Mouse (Mus musculus) embryonic facial prominence, embryonic 13.5 days (tissue): ENCODE measurements around the gene Siah1a. TPM values are rescaled to one million over a fixed set of nuclear protein-coding genes. Genes with fewer than 3 reads are reported as not detected.

Experiments
- ATAC-seq: fragments of 200-750 bp; cut with Nextera tagmentation; 2 replicates; pipeline ENCODE4 v1.8.0; 2017; ENCODE audit warnings: low read depth; ENCODE audit not compliant: insufficient number of reproducible peaks, insufficient read depth, low FRiP score, low TSS enrichment
- H3K27ac ChIP-seq: fragments of 300-500 bp; sonication (generic); 2 replicates; pipeline ENCODE4 v1.5.1; 2015; ENCODE audit warnings: moderate library complexity, mild to moderate bottlenecking, inconsistent platforms
- H3K27me3 ChIP-seq: fragments of 300-500 bp; sonication (generic); 2 replicates; pipeline ENCODE4 v1.6.1; 2015; ENCODE audit warnings: mild to moderate bottlenecking, inconsistent platforms
- H3K36me3 ChIP-seq: fragments of 300-500 bp; sonication (generic); 2 replicates; pipeline ENCODE4 v1.6.1; 2015; ENCODE audit warnings: mild to moderate bottlenecking, inconsistent platforms
- H3K4me1 ChIP-seq: fragments of 300-500 bp; sonication (generic); 2 replicates; pipeline ENCODE4 v1.6.1; 2015; ENCODE audit warnings: inconsistent platforms
- H3K4me2 ChIP-seq: fragments of 300-500 bp; sonication (generic); 2 replicates; pipeline ENCODE4 v1.6.1; 2015; ENCODE audit warnings: moderate library complexity, mild to moderate bottlenecking, inconsistent platforms
- H3K4me3 ChIP-seq: fragments of 300-500 bp; sonication (generic); 2 replicates; pipeline ENCODE4 v1.5.1; 2015; ENCODE audit warnings: mild to moderate bottlenecking, inconsistent platforms
- H3K9ac ChIP-seq: fragments of 300-500 bp; sonication (generic); 2 replicates; pipeline ENCODE4 v1.6.1; 2015; ENCODE audit warnings: mild to moderate bottlenecking, inconsistent platforms
- H3K9me3 ChIP-seq: fragments of 300-500 bp; sonication (generic); 2 replicates; pipeline ENCODE4 v1.6.1; 2016; ENCODE audit warnings: inconsistent platforms
- WGBS: fragments of 180-500 bp; shearing (Covaris S2); methylation state at CpG from one replicate; pipeline ENCODE4 v1.1.7; 2015; ENCODE audit warnings: mixed read lengths; 5-methylcytosine and 5-hydroxymethylcytosine counted together
- polyA plus RNA-seq: library from polyadenylated mRNA; unstranded; fragments of >200 nt; fragmentation: Nextera tagmentation; extraction: Ambion mirVana; gene quantifications from 2 replicates; pipeline ENCODE4 v1.2.1, GENCODE M21; 2015

Siah1a gene
- polyA plus RNA-seq, 1 experiment from 2014 or later = 59.0 TPM

GRCm38 (mm10) chr8:86695703-86696102 is 50.0 kb downstream of the Siah1a start:
- WGBS = 86% methylated on average over 2 of the region's 2 CpGs
- H3K4me2 ChIP-seq = no peak overlapping the region
- no peak overlapping the region for H3K27ac ChIP-seq
- no peaks in the 10 kb centered on the region for H3K9me3 ChIP-seq
- no peak overlapping the region for H3K4me3 ChIP-seq
- H3K27me3 ChIP-seq = no peaks in the 10 kb centered on the region
- no peak for ATAC-seq
- H3K36me3 ChIP-seq = peaks cover 26% of the 10 kb centered on the region
- H3K4me1 ChIP-seq = no peaks in the 10 kb centered on the region
- no peak overlapping the region for H3K9ac ChIP-seq

- H3K27me3 ChIP-seq = no peaks in the 10 kb centered on the region
- ATAC-seq = no peak
- no peak overlapping the region for H3K27ac ChIP-seq
- no peaks in the 10 kb centered on the region for H3K4me1 ChIP-seq
- H3K4me2 ChIP-seq = no peak overlapping the region
- H3K36me3 ChIP-seq = peaks cover 16% of the 10 kb centered on the region
- no peak overlapping the region for H3K4me3 ChIP-seq
- H3K9me3 ChIP-seq = no peaks in the 10 kb centered on the region
- H3K9ac ChIP-seq = no peak overlapping the region
- WGBS = 85% methylated on average over 1 of the region's 1 CpGs
These were observed 51.7 kb downstream of the Siah1a start for GRCm38 (mm10) chr8:86694011-86694410.

GRCm38 (mm10) chr8:86692107-86692506 is 53.6 kb downstream of the Siah1a start:
- ATAC-seq = no peak
- Histone ChIP-seq H3K4me2 (no peak overlapping the region), H3K36me3 (peaks cover 16% of the 10 kb centered on the region), H3K9ac (no peak overlapping the region), H3K9me3 (no peaks in the 10 kb centered on the region), H3K4me3 (no peak overlapping the region), H3K27me3 (no peaks in the 10 kb centered on the region), H3K4me1 (no peaks in the 10 kb centered on the region), H3K27ac (no peak overlapping the region)
- WGBS = 85% methylated on average over 1 of the region's 1 CpGs

GRCm38 (mm10) chr8:86686629-86687028 is 59.1 kb downstream of the Siah1a start:
- WGBS = 48% methylated on average over 3 of the region's 3 CpGs
- no peak for ATAC-seq
- no peak overlapping the region for H3K27ac ChIP-seq
- no peaks in the 10 kb centered on the region for H3K9me3 ChIP-seq
- peaks cover 7% of the 10 kb centered on the region; the same call in 1 of the 2 replicates for H3K36me3 ChIP-seq
- H3K4me1 ChIP-seq = no peaks in the 10 kb centered on the region
- no peak overlapping the region for H3K9ac ChIP-seq
- no peak overlapping the region for H3K4me3 ChIP-seq
- H3K4me2 ChIP-seq = no peak overlapping the region
- H3K27me3 ChIP-seq = no peaks in the 10 kb centered on the region

Other genes with a start within 250 kb of the Siah1a start
- 0.10 and 0.19 TPM in 2 replicates for gene Abcc12, start 165.2 kb downstream of the Siah1a start, polyA plus RNA-seq
- 50.6 and 59.2 TPM in 2 replicates for gene Lonp2, start 121.9 kb downstream of the Siah1a start, polyA plus RNA-seq
- 4.8 and 6.1 TPM in 2 replicates for gene Gm10638, start 235 bp downstream of the Siah1a start, polyA plus RNA-seq
- gene N4bp1, start 139.3 kb upstream of the Siah1a start, polyA plus RNA-seq = 11.2 and 12.6 TPM in 2 replicates